Mouse (Mus musculus) megakaryocyte, adult 5-6 weeks (primary cell): ENCODE measurements at regions not wholly inside any gene's neighbourhood (a gene's known extent, or its start where the extent isn't known, plus 50 kb on each side); places are given as distances from the start of the nearest gene placed in this dataset.

Experiments used
- ATAC-seq: 2 replicates; pipeline ENCODE4 v1.8.0; 2016; ENCODE audit warnings: mild to moderate bottlenecking, inconsistent platforms; ENCODE audit not compliant: poor library complexity, severe bottlenecking

DNA sequence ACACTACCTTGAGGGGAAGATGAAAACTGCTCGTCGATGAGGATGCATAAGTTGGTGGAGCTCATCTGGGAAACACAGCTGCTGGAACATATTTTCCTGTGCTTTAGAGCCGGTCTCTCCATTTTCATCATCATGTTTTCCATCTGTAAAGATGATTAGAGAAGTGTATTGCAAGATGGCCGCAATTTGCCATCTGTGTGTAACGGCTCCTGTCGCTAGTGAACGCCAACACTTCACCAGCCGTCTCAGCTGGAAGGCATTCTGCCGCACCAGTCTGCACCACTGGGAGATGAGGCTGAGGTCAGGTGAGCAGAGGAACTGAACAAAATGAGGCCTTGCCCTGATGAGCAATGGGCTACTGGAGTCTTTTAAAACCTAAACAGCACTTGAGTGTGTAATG is 57.4 kb downstream of the Gm21962 start:
- no peak for ATAC-seq

DNA sequence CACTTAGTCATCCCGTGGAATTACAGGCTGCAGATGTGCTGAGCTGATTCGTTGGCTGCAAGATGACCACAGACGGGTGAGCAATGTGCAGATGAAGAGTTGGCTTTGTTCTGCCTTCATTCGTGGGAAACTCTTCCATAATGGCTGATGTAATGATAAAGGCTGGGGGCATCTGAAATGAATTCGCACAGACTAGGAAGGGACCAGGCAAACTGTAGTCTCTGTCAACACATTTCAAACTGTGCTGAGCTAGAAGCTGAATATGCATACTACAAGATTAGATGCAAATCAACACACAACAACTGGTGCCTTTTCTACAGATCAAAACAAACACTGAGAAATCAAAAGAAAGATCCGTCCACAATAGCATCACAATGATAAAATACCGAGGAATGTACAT is 58.1 kb downstream of the Gm21962 start:
- ATAC-seq, result no peak

DNA sequence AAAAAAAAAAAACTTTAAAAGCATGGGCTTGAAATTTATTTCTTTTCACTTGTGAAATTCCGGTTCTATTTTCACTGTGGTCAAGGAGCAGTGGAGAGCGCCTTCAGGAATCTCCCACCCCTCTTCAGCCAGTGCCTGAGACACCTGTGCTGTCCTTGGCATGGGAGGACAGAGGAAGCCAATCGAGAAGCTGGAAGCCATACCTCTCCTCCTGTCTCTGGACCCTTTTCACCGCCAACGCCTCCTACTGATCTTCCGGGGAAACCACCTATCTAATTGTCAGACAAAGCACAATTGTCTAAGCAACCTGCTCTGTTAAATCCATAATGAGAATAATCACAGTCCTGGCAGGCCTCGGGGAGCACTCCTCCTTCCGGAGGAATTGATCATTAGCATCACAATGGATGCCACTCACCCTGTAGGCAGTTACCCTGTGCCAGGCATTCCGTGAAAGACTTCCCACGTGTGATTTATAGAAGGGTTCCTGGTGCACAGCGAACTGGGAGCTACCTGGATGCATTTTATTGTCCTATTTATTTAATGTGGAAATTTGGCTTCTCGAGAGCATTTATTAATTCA is 66.0 kb downstream of the Gm21962 start:
- ATAC-seq, result no peak

DNA sequence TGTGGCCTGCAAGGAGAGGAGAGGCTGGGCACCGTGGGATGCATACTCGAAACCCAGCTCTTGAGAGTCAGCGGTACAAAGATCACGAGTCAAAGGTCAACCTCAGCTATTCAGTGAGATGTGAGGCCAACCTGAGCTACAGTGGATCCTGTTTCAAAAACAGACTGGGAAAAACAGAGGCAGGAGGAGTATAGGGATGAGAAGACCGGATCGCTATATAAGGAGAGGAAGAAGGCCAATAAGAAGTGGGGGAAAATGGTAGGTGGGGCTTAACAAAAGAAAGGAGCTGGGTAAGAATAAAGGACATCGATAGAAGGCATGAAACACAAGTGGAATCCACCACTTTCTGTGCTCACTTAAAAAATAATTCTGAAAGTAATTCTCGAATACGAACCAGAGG is 70.2 kb downstream of the Gm21962 start:
- ATAC-seq, result no peak

DNA sequence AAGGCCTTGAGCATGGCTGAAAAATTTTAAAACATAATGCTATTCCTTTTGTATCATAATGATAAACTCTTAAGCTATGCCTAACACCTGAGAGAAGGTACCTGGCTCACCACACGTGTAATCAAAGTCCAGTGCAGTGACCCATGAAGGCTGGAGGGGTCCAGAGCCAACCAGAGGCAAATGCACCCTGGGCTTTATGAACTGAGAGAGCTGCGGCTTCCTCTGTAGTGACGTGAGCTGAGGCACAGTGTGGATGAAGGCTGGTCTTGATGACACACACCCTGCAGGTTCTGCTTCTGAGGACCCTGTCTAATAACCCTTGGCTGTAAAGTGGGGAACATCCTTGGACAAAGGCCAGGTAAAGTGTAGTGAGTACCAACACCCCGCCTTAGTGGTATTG is 70.8 kb downstream of the Gm21962 start:
- ATAC-seq, result no peak

DNA sequence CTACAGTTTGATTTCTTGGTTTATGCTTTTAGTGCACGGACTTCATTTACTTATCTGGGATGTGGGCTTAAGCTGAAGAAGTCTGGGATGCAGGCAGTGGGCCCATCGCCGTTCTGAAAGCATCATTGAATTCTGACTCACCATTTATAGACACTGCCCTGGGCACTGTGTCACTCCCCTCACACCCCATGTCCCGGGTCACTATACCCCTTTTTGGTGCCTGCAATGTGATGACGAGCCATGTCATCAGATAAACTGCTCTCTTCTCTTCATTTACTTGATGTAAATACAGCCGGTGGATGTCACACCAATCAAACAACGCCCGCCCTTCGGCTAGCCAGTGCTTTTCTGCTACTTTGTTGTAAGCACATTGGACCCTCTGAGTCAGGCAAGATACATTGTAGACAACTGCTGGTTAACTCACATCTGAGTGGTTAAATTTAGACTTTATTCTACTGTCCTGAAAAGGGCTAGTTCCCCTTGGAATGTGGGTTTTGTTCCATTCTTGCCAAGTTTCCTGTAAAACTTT is 80.5 kb downstream of the Gm21962 start:
- no peak for ATAC-seq

DNA sequence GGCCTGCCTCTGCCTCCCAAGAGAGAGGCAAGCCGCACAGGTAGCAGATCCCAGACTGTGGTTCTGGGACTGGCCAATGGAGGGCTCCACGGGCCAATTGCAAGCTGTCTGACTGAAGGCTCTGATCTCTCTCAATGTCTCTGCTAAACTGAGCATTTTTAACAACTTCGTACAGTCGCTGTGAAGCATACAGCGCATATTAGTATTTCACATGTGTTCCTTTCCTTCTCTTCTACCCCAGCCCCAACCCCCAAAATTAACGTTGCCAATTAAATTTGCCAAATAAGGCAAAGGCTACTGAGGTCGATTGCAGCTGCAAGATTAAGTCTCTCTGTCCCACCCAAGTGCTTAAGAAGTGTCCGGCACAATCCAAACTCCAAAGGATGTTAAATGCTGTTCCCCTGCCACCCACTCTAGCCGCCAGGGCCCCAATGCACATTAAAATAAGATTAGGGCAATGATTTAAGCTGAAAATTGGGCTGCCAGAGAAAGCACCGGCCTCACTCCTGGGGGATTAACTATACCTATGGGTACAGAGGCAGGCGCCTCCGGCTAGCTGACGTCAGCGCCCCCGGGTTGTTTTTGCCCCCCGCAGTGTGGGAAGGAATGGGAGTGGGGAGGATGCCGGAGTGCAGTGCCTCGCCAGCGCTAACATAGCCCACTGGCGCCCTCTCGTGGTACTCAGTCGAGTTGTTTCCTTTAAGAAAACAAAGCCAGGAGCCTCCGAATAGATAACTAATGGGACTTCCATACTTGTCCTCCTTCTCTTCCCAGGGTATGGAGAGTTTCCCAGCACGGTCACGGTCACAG is 81.3 kb downstream of the Gm21962 start:
- ATAC-seq, result peak; percentile 88

DNA sequence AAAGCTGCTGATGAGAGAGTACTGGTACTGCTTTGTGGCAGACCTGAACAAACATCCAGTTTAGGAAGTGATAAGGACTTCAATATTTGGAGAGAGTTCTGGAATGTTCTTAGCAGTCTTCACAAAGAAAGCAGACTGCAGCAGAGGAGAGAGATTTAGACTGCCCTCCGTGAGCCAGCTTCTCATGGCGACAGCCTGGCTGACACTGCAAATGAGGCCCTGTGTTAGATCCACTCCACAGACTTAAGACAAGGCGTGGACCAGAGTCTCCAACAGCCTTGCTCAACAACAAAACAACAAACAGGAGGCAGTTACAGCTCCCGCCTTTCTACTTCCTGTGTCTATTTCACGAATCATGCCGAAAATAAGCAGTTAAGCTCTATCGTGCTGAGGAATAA is 81.9 kb downstream of the Gm21962 start:
- peak; percentile 6; the same call in 1 of the 2 replicates for ATAC-seq

DNA sequence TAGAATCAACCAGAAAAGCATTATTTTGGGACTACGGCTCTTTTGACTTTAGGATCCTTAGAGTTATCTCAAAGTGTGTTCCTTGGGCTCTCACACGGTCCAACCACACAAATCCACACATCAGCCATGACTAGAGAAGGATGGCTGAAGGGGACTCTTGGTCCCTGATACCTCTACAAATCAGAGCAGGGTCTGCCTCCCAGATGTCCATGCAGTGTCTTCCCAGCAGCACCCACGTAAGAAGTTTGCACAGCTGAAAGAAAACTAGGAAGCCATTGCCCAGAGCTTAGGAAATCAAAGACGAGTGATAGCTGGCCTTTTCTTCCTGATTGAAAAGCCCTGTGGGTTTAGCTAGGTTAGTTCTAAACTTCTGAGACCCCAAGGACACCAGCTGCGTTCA is 84.1 kb downstream of the Gm21962 start:
- no peak for ATAC-seq

DNA sequence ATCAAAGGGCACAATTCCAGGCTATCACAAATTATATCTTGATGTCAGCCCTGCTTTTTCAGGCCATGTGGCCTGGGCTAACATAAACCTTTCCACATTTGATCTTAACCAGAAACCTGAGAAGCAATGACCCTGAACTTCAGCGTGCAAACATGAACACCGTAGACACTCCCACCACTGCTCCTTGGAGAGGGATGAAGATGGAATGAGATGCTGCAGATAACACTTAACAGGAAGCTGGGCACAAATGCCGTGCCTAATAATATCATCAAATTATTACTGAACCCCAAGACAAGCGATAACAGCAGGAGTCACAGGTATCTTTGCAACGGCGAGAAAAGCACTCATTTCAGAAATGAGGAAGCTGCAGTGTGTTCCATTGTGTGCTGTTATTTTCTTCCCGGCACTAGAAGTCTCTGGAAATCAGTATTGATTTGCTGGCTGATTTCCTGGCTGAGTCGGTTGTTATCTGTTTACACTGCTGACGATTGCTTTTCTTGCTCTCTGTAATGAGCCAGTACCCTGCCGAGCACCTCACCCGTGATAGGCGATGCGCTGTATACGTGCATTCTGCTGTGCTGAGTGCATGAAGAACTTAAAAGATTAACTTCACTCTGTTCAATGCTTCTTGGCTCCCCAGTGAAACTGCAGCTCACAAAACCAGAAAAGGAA is 91.0 kb downstream of the Gm21962 start:
- no peak for ATAC-seq

DNA sequence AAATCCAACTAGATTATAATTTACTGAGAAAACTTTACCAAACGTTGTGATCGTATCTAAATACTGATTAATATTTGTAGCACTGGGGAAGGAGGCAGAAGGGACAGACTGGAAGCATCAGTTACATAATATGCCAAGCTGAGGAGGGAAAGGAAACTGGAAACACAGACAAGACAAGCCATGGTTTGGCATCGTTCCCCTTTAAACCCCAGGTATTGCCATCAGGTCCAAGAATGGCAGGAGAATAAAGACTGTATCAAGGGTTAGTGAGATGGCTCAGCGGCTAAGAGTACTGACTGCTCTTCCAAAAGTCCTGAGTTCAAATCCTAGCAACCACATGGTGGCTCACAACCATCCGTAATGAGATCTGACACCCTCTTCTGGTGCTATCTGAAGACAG is 92.1 kb downstream of the Gm21962 start:
- no peak for ATAC-seq

DNA sequence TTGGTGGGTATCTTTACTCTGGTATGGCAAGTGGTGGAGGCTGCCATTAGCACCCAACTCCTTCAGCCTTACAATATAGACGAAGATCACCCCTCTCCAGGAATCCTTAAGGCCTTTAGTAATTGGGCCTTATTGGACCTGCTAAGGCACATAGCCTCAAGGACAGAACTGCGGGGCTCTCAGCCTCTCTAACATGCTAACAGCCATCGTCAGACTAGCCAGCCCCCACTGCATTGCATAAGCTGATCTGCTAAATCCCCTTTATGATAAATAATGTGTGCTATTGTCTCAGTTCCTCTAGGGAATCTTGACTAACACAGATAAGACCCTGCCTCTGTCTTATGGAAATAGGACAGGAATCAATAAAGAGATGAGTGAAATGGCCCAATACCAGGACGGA is 95.7 kb upstream of the H2afz start:
- no peak for ATAC-seq

DNA sequence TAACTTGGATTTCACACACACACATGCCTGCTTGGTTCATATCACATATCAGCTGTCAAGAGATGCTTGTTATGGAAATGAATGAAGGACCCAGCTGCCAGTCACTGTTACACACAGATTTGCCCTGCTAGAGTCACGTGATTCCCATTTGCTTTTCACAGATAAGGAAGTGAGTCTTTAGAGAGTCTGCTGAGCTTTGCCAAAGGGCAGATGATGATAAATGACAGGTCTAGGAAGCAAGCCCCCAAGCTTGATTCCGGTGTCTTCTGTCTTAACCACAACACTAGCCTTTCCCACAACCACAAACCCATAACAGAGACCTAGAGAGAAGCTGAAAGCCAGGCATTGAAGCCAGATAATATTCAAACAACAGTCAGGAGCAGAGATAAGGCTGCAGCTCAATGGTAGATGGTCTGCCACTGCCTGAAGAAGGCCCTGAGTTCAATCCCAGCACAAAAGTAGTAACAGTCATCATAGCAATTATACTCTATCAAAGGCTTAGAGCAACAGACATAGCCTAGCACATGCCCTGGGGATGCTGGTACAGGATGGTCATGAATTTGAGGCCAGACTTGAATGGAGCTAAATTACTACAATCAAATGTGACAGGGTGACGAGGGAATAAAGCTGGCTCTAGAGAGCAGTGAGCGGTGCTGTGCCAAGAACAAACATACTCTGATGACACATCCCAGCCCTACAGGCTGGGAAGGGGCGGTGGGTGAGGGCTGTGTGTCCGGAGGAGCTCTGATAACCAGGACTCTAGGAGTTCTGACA is 89.0 kb upstream of the H2afz start:
- ATAC-seq, result peak; percentile 74

DNA sequence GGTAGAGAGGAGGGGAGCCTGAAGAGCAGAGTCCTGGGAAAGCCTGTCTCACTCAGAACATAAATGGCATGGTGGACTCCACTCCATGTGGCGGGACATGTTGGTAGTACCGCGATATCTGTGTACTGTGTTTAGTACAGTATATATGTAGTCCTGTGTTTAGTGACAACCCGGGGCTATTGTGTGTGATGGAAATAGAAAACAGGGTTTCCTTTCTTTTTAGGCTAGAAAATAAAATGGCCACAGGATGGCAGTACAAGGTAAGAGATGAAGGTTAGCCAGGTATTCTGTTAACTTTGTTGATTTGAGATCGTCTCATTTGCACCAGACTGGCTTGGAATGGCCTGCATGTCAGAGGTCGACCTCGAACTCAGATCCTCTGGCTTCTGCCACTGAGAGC is 86.2 kb upstream of the H2afz start:
- peak; percentile 64 for ATAC-seq

DNA sequence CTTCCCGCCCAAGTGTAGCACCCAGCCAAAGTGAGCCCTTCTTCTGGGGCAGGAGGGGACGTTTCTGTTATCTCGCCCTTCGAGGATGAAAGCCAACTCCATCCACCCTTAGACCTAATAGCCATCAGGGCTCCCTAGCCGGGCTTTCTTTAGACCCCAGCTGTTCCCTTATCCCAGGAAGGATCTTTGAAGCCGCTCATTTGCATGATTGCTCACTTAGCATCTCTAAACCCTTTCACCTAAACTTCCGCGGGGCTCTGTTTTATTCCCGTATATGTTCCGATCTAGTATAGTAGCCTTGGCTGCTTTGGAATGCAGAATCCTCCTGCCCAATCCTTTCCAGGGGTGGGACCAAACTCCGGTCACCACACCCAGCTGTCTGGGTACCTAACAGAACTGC is 84.3 kb upstream of the H2afz start:
- ATAC-seq, result no peak

DNA sequence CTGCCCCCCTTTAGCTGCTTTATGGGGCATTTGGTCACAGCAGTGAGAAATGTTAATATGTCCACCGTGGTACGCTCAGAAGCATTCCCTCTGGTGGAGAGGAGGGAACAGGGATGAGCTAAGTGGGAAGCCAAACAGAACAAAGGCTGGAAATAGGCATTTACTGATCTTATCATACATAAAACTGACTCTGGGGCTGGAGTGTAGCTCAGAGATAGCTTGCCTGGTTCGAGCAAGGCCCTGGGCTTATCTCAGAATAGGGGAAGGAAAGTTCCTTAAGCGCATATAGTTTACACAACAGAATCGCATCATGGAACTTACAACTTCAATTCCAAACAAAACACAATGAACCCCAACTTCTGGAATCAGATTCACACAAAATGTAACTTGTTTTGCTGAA is 81.5 kb upstream of the H2afz start:
- ATAC-seq, result no peak

DNA sequence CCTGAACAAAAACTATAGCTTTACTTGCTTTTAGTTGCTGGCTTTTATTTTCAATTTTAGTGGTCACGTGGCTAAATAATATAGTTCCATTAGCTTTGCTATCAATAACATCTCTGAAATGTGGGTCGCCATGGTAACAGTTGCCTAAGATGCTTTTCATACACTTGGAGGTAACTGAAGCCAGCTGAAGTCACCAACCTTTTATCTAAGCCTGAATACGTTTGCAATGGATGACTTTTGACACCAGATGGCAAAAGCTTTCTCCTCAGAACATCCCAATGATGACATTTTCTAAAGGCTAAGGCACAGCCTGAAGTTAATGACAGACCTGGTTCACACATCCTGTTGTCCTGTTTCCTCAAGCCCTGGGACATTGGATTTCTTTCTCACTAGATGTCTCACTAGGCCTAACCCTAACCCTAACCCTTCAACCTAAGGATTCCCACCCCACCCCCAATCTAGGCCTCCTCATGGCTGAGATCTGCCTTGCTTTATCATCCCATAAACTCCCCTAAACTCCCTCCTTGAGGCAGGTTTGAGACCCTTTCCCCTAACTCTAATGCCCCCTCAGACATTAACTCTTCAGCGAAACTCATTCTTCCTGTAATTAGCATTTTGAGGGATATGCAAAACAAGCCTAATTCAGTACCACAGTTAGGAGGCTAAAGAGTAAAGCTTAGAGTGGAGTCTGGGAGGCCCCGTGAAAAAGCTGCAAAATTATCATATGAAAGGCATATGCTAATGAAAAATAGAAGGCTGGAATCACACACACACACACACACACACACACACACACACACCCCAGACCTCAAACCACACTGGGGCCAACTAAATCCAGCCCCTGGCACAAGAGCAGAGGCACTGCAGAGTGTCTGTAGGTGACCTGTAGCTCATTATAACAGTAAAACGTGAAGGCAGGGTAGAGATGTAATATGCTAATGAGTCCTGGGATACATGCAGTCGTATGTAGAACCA is 80.1 kb upstream of the H2afz start:
- ATAC-seq, result no peak

DNA sequence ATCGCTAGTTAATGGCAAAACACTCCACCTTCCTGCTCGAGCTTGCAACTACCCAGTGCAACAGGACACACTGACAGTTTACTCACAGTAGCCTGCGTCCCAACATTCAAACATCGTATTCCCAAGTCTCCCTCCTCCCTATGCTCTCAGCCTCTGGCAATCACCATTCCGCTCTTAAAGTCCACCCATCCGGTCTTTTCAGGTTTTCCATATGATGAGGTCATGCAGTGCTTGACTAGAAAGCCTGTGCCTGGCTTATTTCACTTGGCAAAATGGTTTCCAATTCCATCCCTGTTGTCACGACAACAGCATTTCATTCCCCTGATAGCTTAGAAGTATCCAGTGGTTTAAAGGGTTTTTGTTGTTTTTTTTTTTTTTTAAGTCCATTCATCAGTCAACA is 79.1 kb upstream of the H2afz start:
- no peak for ATAC-seq

DNA sequence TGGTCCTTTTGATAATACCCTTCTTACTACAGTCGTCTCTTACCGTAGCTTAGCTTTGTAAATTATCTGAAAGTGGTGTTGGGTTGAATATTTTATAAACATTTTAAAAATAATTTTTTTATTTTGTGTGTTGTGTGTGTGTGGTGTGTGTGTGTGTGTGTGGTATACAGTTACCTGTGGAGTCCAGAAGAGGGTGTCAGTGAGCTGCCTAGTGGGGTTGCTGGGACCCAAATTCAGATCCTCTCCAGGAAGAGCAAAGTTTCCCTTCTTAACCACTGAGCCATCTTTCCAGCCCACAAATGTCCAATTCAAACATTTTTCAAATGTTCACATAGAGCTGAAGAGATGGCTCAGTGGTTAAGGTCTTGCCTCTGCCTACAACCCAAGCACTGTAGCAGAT is 78.4 kb upstream of the H2afz start:
- ATAC-seq, result no peak

DNA sequence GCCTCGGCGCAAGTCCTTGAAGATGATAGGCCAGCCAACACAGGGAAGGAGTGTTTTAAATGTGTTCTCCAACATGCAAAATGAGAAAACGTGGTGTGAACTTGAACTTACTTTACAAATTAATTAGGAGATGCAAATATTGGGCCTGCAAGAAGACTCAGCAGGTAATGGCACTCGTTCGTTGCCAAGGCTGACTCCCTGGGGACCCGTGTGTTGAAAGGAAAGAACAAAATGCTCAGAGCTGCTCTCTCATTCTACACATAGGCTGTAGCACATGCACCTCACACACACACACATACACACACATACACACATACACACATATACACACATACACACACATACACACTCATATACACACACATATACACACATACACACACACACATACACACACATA is 74.6 kb upstream of the H2afz start:
- ATAC-seq, result no peak
